Comparison of ENCODE assay signal across 10 mouse cellular contexts in the genomic region with DNA sequence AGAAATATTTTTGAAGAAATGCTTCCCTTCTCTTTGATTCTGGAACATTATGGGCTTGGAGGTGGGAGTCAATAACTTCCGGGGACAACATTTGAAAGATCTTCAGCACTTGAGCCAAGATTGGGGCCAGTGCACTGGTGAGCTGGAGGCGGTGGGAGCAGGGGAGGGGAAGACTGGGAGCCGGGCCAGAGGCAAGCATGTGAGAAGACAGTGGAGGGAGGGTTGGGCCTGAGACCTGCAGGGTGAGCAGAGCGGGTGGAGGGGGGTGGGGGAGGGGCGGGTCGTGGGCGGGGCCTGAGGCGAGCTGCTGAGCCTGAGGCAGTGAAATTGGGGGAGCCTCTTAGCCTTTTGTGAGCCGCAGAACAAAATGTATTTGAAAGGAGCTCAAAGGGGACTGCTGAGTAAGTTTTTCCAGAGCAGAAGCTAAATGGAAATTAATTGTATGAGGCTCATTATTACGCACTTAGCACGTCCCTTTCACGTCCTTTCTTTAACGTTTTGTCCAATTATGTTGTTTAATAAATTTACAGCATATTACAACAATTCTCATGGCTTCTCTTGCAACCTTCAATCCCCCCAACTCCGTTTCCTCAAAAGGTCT.
DNase-seq lines count a peak whose midpoint lies in the region; ATAC-seq and TF ChIP-seq lines count a peak whose summit lies in the region.
"Had no signal": no experiment of that assay in that cellular context is flagged by ENCODE, and none has a peak within 500 bp of the region (broad histone marks: within the 10 kb centered on the region; RNA-seq: fewer than 3 reads in every experiment).

No protein-coding gene starts in this region.

- ATAC-seq in midbrain, embryonic 13.5 days, result peak; percentile 95

- no peak overlapping the region for H3K4me2 ChIP-seq in midbrain, embryonic 13.5 days (replicated peaks)

- no peaks in the 10 kb centered on the region for H3K27me3 ChIP-seq in midbrain, embryonic 13.5 days
- H3K27me3 ChIP-seq: CH12.LX had no signal

- DNase-seq in gastrocnemius, postnatal 14 days, result peak; percentile 33
- no peak for DNase-seq in gastrocnemius, adult 18-20 months (ENCODE audit: low spot score)
- DNase-seq in R1 (ENCODE audit: low read depth, low spot score), result peak; percentile 75
- peak; percentile 63 for DNase-seq in heart, postnatal 4 days
- peak; percentile 15 to 31 for DNase-seq in layer of hippocampus, adult 2 months (ENCODE audit: low spot score in 2 of 2)
- DNase-seq in testis, postnatal 14 days (ENCODE audit: low spot score), result peak; percentile 76
- no peak for DNase-seq in spleen, postnatal 10 days (ENCODE audit: low spot score in 2 of 2)

- intact Hi-C loops in gastrocnemius, postnatal 14 days (cut with DNase I; ENCODE audit: low total_unique reads), result no loop called here

- H3K4me1 ChIP-seq in midbrain, embryonic 13.5 days (replicated peaks), result peaks cover 13% of the 10 kb centered on the region; the same call in 1 of the 2 replicates

- H3K9me3 ChIP-seq in midbrain, embryonic 13.5 days, result peaks cover 11% of the 10 kb centered on the region; the same call in 1 of the 2 replicates

- no peak overlapping the region for H3K4me3 ChIP-seq in layer of hippocampus, adult 2 months
- H3K4me3 ChIP-seq in midbrain, embryonic 13.5 days (replicated peaks), result no peak overlapping the region

- TF ChIP-seq CTCF in layer of hippocampus, adult 2 months (conservative IDR thresholded peaks at IDR 0.05), result no peak

- H3K27ac ChIP-seq in layer of hippocampus, adult 2 months, result peak overlapping the region; percentile 70
- H3K27ac ChIP-seq in midbrain, embryonic 13.5 days, result no peak overlapping the region
- H3K27ac ChIP-seq: liver, embryonic 14.5 days had no signal

- WGBS in midbrain, embryonic 13.5 days, result 14% methylated on average over 14 of the region's 14 CpGs

- H3K9ac ChIP-seq in midbrain, embryonic 13.5 days (replicated peaks), result no peak overlapping the region
- H3K9ac ChIP-seq: liver, embryonic 14.5 days had no signal

- no peaks in the 10 kb centered on the region for H3K36me3 ChIP-seq in midbrain, embryonic 13.5 days

Comparison
In these comparisons a context has a peak if more than half of its experiments do, and no peak if none do; other contexts are left out.
1. DNase-seq: peak in gastrocnemius, postnatal 14 days (single experiment), R1 (single experiment), heart, postnatal 4 days (single experiment), layer of hippocampus, adult 2 months (2 of 2) and testis, postnatal 14 days (single experiment); none in gastrocnemius, adult 18-20 months (single experiment) and spleen, postnatal 10 days (0 of 2).